Mouse (Mus musculus) macrophage (primary cell): ENCODE data around the gene Asap2. TPM values are rescaled to one million over a fixed set of nuclear protein-coding genes. Genes with fewer than 3 reads are reported as not detected.
A peak's percentile ranks its signal among the peaks of the same experiment; 100 is the strongest.

Experiments
- H3K27ac ChIP-seq: fragments of 350-480 bp; formaldehyde crosslinking; 2 replicates; pipeline ENCODE4 v1.9.0; 2021
- H3K36me3 ChIP-seq: fragments of 350-480 bp; formaldehyde crosslinking; 2 replicates; pipeline ENCODE4 v1.9.0; 2021; ENCODE audit errors: inconsistent target
- H3K4me3 ChIP-seq: fragments of 350-480 bp; formaldehyde crosslinking; 2 replicates; pipeline ENCODE4 v1.9.0; 2021; ENCODE audit errors: inconsistent target
- H3K79me2 ChIP-seq: fragments of 350-480 bp; formaldehyde crosslinking; 2 replicates; pipeline ENCODE4 v1.9.0; 2021; ENCODE audit errors: inconsistent target
- WGBS: methylation state at CpG from one replicate; pipeline ENCODE4 v1.1.7; 2026; ENCODE audit warnings: inconsistent platforms; ENCODE audit not compliant: missing documents; 5-methylcytosine and 5-hydroxymethylcytosine counted together
- polyA plus RNA-seq: library from polyadenylated mRNA; stranded (reverse); fragments of 250-400 nt; gene quantifications from 3 replicates; pipeline ENCODE4 v1.2.4, GENCODE M21; 2018; ENCODE audit warnings: inconsistent platforms

Gene Asap2
- polyA plus RNA-seq, 1 experiment from 2014 or later, result 0.90 TPM

DNA sequence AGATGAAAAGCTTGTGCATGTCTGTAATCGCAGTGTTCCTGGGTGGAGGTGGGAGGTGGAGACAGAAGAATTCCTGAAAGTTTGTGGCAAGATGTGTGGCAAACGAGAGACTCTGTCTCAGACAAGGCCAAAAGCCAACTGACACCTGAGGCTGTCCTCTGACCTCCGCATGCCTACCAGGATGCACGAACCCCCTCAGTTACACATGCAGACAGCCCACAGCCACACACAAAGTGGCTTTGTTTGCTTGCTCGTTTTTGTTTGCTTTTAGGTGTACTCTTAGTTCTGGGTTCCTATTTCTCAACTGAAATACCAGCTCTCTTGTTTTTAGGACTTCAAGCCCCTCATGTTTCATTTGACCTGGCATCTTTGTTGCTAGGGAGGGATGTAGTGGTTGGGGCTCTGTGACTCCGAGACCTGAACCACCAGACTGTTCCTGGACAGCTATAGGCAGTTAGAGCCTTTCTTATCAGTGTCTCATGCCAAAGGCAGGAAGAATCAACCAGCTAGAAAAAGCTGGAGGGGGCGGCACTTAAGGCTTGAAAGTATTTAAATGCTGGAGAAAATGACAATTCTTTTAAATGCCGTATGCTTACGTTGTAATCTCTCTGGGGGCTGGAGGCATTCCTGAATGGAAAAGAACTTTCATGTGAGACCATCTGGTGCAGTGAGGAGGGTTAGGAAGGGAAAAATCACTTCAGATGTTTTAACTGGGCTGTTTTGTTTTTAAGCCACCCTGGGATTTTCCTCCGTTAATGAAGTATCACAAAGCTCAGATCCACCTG lies 211.4 kb downstream of the Asap2 start:
- Histone ChIP-seq H3K79me2 (no peaks in the 10 kb centered on the region), H3K36me3 (no peaks in the 10 kb centered on the region), H3K27ac (no peak overlapping the region), H3K4me3 (no peak overlapping the region)
- WGBS, result 93% methylated on average over 10 of the region's 10 CpGs

DNA sequence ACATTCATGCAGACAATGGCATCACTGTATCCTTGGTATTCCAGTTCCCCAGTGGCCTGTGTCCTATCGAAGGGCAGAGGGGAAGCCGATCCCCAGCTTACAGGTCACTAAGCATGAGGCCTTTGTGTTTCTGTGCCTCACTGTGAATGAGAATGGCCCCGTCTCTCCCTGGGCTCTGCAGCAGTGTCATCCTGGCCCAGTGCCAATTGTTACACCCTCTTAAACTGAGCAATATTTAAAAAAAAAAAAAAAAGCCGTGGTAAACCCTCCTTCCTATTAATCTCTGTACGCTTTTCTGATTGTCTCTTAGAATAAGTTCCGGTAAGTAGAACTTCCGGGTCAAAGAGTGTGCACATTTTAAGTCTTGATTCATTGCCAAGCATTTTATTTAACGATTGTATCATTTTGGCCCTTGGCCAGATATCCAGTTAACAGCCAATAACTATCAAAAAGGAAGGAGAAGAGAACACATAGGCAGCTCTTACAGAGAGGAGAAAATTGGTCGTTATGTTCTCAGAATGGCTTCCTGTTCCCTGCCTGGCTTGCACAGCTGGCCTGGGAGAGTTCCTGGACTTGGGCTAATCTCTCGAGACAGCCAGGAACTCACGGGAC lies 214.5 kb downstream of the Asap2 start:
- H3K36me3 ChIP-seq, result no peaks in the 10 kb centered on the region
- H3K27ac ChIP-seq, result no peak overlapping the region
- H3K4me3 ChIP-seq, result no peak overlapping the region
- H3K79me2 ChIP-seq, result no peaks in the 10 kb centered on the region
- WGBS, result 50% methylated on average over 11 of the region's 11 CpGs

- H3K27ac ChIP-seq, result no peak overlapping the region
- H3K4me3 ChIP-seq, result no peak overlapping the region
- 96% methylated on average over 4 of the region's 4 CpGs for WGBS
- H3K79me2 ChIP-seq, result no peaks in the 10 kb centered on the region
- no peaks in the 10 kb centered on the region for H3K36me3 ChIP-seq
Measured at GRCm38 (mm10) chr12:21205799-21206198, 215.5 kb downstream of the Asap2 start.

- Histone ChIP-seq H3K36me3 (no peaks in the 10 kb centered on the region), H3K79me2 (no peaks in the 10 kb centered on the region), H3K4me3 (no peak overlapping the region), H3K27ac (no peak overlapping the region)
- WGBS, result 76% methylated on average over 5 of the region's 5 CpGs
Measured at GRCm38 (mm10) chr12:21207422-21207821, 217.2 kb downstream of the Asap2 start.

DNA sequence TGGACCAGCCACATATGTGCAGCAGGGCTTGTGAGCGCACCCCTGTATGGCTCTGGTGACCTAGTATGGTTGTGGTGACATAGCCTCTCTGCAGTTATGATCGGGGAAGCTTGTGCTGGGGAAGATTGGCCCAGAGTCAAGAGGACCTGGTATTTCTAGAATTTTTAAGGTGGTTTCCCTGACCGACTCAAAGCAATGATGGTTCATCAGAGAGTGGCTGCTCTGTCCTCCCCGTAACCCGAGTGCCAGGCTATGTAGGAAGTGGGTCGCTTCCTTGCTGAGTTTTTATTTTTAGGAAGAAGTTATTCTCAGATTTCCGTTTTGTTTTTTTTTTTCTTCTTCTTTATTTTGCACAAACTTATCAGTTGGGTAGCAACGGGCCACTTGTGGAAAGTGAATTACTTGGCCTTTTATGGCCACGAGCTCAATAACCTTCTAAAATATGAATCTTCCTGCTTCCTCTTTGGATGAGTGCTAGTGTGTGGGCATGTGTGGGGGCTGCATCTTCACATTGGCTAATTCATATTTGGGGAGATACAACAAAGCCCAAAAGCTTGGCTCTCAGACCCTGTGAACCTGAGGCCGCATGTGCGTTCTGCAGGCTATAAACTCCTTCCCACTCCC lies 218.0 kb downstream of the Asap2 start:
- Histone ChIP-seq H3K27ac (peak overlapping the region; percentile 46), H3K4me3 (no peak overlapping the region), H3K36me3 (no peaks in the 10 kb centered on the region), H3K79me2 (no peaks in the 10 kb centered on the region)
- WGBS, result 14% methylated on average over 11 of the region's 11 CpGs

- WGBS, result 95% methylated on average over 10 of the region's 10 CpGs
- H3K27ac ChIP-seq, result no peak overlapping the region
- H3K4me3 ChIP-seq, result no peak overlapping the region
- H3K79me2 ChIP-seq, result no peaks in the 10 kb centered on the region
- no peaks in the 10 kb centered on the region for H3K36me3 ChIP-seq
Measured at GRCm38 (mm10) chr12:21209273-21209672, 219.0 kb downstream of the Asap2 start.

DNA sequence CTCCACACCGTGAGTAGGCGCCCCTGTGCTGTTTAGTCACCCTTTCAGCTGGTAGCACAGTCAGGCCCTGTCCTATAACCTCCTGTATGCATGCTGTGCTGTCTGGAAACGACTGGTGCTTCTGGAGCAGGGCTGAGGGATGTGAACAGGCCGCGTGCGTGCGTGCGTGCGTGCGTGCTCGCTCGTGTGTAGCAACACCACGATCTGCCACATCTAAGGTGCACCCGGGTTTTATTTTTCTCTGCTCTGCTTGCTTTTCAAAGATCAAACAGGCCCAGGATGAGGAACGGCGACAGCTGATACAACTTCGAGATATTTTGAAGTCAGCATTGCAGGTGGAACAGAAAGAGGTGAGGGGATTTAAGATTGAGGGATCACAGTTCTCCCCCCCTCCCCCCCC lies 222.6 kb downstream of the Asap2 start:
- H3K27ac ChIP-seq, result no peak overlapping the region
- no peak overlapping the region for H3K4me3 ChIP-seq
- H3K36me3 ChIP-seq, result no peaks in the 10 kb centered on the region
- WGBS, result 93% methylated on average over 17 of the region's 17 CpGs
- H3K79me2 ChIP-seq, result no peaks in the 10 kb centered on the region

DNA sequence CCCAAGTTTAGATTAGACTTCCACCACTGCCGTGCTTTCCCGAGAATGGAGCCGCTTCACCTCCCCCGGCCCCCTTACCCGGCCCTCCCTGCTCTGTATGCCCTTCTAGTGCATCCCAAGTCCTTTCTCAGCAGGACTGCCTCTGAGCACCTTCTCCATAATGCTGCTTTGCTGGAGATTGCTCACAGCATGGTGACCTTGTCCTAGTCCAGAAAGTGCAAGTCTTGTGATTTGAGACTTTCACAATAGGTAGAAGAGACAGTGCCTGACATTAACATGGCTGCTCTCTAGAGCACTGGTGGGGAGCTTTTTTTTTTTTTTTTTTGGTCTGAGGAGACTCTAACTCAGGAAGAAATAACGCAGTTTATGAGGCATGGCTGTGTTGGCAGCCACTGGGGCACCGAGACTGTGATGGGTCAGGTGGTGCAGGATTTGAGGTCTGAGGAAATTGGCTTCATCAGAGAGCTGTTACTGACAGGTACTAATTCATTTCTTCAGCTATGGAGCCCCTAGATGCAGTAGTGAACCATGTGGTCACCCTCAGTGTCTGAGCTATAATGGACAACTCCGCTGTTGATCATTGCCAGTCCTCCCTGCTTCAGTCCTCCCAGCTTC lies 224.4 kb downstream of the Asap2 start:
- H3K36me3 ChIP-seq, result no peaks in the 10 kb centered on the region
- whole genome bisulfite sequencing, result 95% methylated on average over 8 of the region's 8 CpGs

DNA sequence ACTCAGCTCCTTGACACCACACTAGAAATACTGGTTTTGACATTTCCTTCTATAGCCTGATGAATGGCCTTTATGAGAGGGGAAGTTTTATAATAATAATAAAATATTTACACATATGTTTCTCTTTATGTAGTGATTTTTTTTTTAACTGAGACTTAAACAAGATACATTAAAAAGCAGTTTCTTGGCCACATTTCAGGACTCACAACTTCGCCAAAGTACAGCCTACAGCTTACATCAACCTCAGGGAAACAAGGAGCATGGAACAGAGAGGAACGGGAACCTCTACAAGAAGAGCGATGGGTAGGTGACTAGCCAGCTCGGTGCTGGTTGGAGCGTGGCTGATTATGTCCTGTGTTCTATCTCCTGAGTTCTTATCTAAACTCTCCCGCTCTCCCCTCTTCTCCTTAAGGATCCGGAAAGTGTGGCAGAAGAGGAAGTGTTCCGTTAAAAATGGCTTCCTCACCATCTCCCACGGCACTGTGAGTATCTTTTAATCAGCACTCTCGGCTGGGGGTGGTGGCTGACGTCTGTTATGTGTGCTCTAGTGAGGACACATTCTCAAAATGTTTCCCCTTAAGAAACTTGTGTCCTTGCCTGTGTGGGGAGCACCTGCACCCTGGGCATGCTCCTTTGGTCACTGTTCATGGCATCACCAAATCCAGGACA lies 227.7 kb downstream of the Asap2 start:
- Histone ChIP-seq H3K27ac (no peak overlapping the region), H3K4me3 (no peak overlapping the region), H3K36me3 (no peaks in the 10 kb centered on the region), H3K79me2 (no peaks in the 10 kb centered on the region)
- WGBS, result 47% methylated on average over 11 of the region's 11 CpGs

More for the DNA sequence above, 224.4 kb downstream of the Asap2 start:
- Histone ChIP-seq H3K79me2 (no peaks in the 10 kb centered on the region), H3K4me3 (no peak overlapping the region), H3K27ac (no peak overlapping the region)

DNA sequence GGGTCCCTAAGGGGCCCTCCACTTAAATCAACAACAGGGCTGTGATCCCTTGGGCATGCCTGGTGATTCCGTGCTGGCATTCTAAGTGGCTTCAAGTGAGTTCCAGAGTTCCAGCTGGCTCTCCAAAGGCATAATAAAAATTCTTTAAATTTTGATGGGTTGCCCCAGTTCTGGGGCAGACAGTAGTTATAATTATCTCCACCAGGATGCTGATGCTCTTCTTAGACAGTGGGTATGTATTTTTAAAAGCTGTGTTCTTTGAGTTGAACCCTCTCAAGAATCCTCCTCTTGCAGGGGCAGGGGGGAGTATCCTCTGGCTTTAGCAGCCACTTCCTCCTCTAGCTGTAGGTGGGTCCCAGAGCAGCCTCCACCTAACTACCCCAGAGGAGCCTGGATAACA lies 230.3 kb downstream of the Asap2 start:
- H3K36me3 ChIP-seq, result no peaks in the 10 kb centered on the region
- no peaks in the 10 kb centered on the region for H3K79me2 ChIP-seq
- H3K4me3 ChIP-seq, result no peak overlapping the region
- WGBS, result 79% methylated on average over 1 of the region's 1 CpGs
- H3K27ac ChIP-seq, result no peak overlapping the region

GRCm38 (mm10) chr12:21223923-21224322 lies 233.7 kb downstream of the Asap2 start:
- H3K36me3 ChIP-seq, result no peaks in the 10 kb centered on the region
- WGBS, result 95% methylated on average over 2 of the region's 4 CpGs

DNA sequence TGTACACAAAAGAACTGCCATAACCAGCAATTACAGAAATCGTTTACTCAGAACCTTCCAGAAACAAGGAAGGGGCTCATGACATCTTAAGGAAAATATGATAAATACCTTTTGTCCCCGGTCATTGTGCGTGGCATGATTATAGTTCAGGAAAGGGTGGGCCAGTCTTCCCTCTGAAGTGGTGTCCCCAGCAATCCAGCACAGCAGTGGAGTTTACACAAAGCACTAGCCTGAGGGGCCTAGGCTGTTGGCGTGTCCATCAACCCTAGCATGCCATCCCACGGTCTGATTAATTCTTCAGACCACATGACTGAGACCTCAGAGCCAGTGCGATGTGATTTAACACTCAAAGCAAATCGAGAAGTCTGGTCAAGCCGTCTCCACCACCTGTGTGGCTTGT lies 235.1 kb downstream of the Asap2 start:
- Histone ChIP-seq H3K27ac (no peak overlapping the region), H3K79me2 (no peaks in the 10 kb centered on the region), H3K36me3 (no peaks in the 10 kb centered on the region), H3K4me3 (no peak overlapping the region)
- 92% methylated on average over 8 of the region's 8 CpGs for WGBS

More at GRCm38 (mm10) chr12:21223923-21224322, 233.7 kb downstream of the Asap2 start:
- H3K4me3 ChIP-seq, result no peak overlapping the region
- no peaks in the 10 kb centered on the region for H3K79me2 ChIP-seq
- H3K27ac ChIP-seq, result no peak overlapping the region

DNA sequence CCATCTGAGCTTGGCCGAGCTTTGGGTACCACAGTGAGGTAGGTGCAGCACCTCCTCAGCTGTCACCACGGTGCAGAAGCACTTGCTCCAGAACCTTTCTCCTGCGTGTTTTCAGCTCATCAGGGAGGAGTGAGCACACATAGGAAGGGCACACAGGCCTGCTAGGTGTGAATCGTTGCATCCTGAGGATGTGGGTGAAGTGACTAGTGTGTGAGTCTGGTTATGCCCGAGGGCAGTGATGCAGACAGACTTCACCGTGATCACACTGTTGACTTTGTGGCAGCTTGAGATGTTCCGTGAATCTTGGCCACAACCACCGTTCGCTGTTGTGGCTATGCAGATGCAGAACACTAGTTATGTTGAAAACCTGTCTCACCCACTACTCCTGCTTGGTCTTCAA lies 236.1 kb downstream of the Asap2 start:
- Histone ChIP-seq H3K79me2 (no peaks in the 10 kb centered on the region), H3K4me3 (no peak overlapping the region), H3K36me3 (no peaks in the 10 kb centered on the region), H3K27ac (no peak overlapping the region)
- 64% methylated on average over 9 of the region's 9 CpGs for WGBS
